Mouse (Mus musculus): ENCODE data around the gene Scarf2. TPM values are rescaled to one million over a fixed set of nuclear protein-coding genes. Genes with fewer than 3 reads are reported as not detected.

Gene Scarf2
- polyA plus RNA-seq (2014; fragmentation: Nextera tagmentation; extraction: Ambion mirVana): 17.8 and 23.3 TPM in 2 replicates

- H3K4me1 ChIP-seq (ENCODE audit: control insufficient read depth, insufficient read depth, low read length): peaks cover 27% of the 10 kb centered on the region; the same call in 1 of the 2 replicates
- WGBS: 1% methylated on average over 71 of the region's 81 CpGs
- H3K36me3 ChIP-seq (ENCODE audit: control insufficient read depth, insufficient read depth, low read length): peaks cover 7% of the 10 kb centered on the region; the same call in 1 of the 2 replicates
- ATAC-seq (ENCODE audit: insufficient number of reproducible peaks, insufficient read depth, low FRiP score, low read depth): peak; percentile 72
- H3K9ac ChIP-seq (replicated peaks; ENCODE audit: low read depth, low read length): peak within 1 kb of the TSS; percentile 79
- no peaks in the 10 kb centered on the region for H3K9me3 ChIP-seq (ENCODE audit: control insufficient read depth, low read depth, low read length)
- H3K4me3 ChIP-seq (ENCODE audit: low read depth, low read length): peak within 1 kb of the TSS; percentile 61
- peak within 1 kb of the TSS; percentile 77 for H3K4me2 ChIP-seq (replicated peaks; ENCODE audit: low read depth, low read length)
- peaks cover 17% of the 10 kb centered on the region for H3K27me3 ChIP-seq (ENCODE audit: control insufficient read depth, insufficient read depth, low read length)
- H3K27ac ChIP-seq (ENCODE audit: low read length): peak within 1 kb of the TSS; percentile 88
Measured at GRCm38 (mm10) chr16:17796971-17797811, at the start of gene Scarf2. TSS of gene Scarf2 (plus strand) at chr16:17797282.

- Histone ChIP-seq H3K4me3 (ENCODE audit: low read depth, low read length) (no peak overlapping the region), H3K27ac (ENCODE audit: low read length) (peak overlapping the region; percentile 77), H3K9me3 (ENCODE audit: control insufficient read depth, low read depth, low read length) (no peaks in the 10 kb centered on the region), H3K36me3 (ENCODE audit: control insufficient read depth, insufficient read depth, low read length) (no peaks in the 10 kb centered on the region), H3K4me2 (replicated peaks; ENCODE audit: low read depth, low read length) (no peak overlapping the region), H3K27me3 (ENCODE audit: control insufficient read depth, insufficient read depth, low read length) (no peaks in the 10 kb centered on the region), H3K9ac (replicated peaks; ENCODE audit: low read depth, low read length) (no peak overlapping the region), H3K4me1 (ENCODE audit: control insufficient read depth, insufficient read depth, low read length) (peaks cover 6% of the 10 kb centered on the region; the same call in 1 of the 2 replicates)
- 10% methylated on average over 3 of the region's 3 CpGs for WGBS
- ATAC-seq (ENCODE audit: insufficient number of reproducible peaks, insufficient read depth, low FRiP score, low read depth): peak; percentile 78; the same call in 1 of the 2 replicates
Measured at GRCm38 (mm10) chr16:17753001-17753400, 44.1 kb upstream of the Scarf2 start.

DNA sequence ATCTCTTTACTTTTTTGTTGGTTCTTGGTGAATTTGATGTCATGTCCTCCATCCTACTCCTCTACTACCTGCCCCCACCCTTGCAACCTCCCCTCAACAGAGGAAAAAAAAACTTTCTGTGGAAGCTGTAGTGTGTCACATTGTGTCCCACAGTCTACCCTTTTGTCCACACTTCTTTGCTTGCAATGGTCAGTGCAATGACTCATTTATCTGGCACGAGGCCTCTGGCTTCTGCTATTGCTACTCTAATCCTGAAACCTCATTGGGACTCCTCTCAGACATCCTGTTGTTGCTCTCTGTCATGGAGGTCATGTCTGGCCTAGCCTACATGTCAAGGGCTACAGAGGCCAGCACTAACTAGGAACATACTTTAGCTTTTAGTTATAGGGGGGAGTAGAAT lies 43.4 kb upstream of the Scarf2 start:
- no peak for ATAC-seq (ENCODE audit: insufficient number of reproducible peaks, insufficient read depth, low FRiP score, low read depth)
- Histone ChIP-seq H3K36me3 (ENCODE audit: control insufficient read depth, insufficient read depth, low read length) (no peaks in the 10 kb centered on the region), H3K4me2 (replicated peaks; ENCODE audit: low read depth, low read length) (no peak overlapping the region), H3K4me1 (ENCODE audit: control insufficient read depth, insufficient read depth, low read length) (peaks cover 6% of the 10 kb centered on the region; the same call in 1 of the 2 replicates), H3K27me3 (ENCODE audit: control insufficient read depth, insufficient read depth, low read length) (no peaks in the 10 kb centered on the region), H3K4me3 (ENCODE audit: low read depth, low read length) (no peak overlapping the region), H3K27ac (ENCODE audit: low read length) (peak overlapping the region; percentile 77; the same call in 1 of the 2 replicates), H3K9me3 (ENCODE audit: control insufficient read depth, low read depth, low read length) (no peaks in the 10 kb centered on the region), H3K9ac (replicated peaks; ENCODE audit: low read depth, low read length) (no peak overlapping the region)
- WGBS: 55% methylated on average over 1 of the region's 1 CpGs

DNA sequence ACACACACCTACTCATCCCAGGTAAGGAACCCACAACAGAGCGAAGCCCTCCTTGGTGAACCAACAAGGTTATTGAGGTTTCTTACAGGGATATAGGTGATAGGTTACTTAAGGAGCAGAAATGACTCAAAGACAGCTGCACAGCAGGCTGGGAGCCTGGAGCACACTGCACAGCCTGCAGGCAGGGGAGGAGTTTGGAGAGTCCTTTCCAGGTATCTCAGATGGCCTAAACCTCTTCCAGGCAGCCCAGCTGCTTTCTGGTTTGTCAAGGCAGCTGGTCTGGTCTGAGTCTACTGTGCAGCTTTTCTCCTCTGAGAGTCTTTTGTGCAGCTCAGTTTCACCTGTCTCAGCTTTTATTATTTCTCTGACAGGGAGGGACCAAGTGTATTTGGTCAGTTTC lies 39.3 kb upstream of the Scarf2 start:
- H3K9ac ChIP-seq (replicated peaks; ENCODE audit: low read depth, low read length): no peak overlapping the region
- no peak overlapping the region for H3K4me2 ChIP-seq (replicated peaks; ENCODE audit: low read depth, low read length)
- H3K27me3 ChIP-seq (ENCODE audit: control insufficient read depth, insufficient read depth, low read length): no peaks in the 10 kb centered on the region
- peaks cover 17% of the 10 kb centered on the region for H3K4me1 ChIP-seq (ENCODE audit: control insufficient read depth, insufficient read depth, low read length)
- no peak for ATAC-seq (ENCODE audit: insufficient number of reproducible peaks, insufficient read depth, low FRiP score, low read depth)
- H3K9me3 ChIP-seq (ENCODE audit: control insufficient read depth, low read depth, low read length): no peaks in the 10 kb centered on the region
- H3K4me3 ChIP-seq (ENCODE audit: low read depth, low read length): no peak overlapping the region
- no peaks in the 10 kb centered on the region for H3K36me3 ChIP-seq (ENCODE audit: control insufficient read depth, insufficient read depth, low read length)
- 93% methylated on average over 1 of the region's 1 CpGs for WGBS
- no peak overlapping the region for H3K27ac ChIP-seq (ENCODE audit: low read length)

GRCm38 (mm10) chr16:17758902-17759301 lies 38.2 kb upstream of the Scarf2 start:
- 46% methylated on average over 9 of the region's 9 CpGs for WGBS
- Histone ChIP-seq H3K36me3 (ENCODE audit: control insufficient read depth, insufficient read depth, low read length) (no peaks in the 10 kb centered on the region; the same call in 1 of the 2 replicates), H3K4me2 (replicated peaks; ENCODE audit: low read depth, low read length) (peak overlapping the region; percentile 80), H3K4me1 (ENCODE audit: control insufficient read depth, insufficient read depth, low read length) (peaks cover 13% of the 10 kb centered on the region), H3K9ac (replicated peaks; ENCODE audit: low read depth, low read length) (no peak overlapping the region), H3K4me3 (ENCODE audit: low read depth, low read length) (peak overlapping the region; percentile 66), H3K27me3 (ENCODE audit: control insufficient read depth, insufficient read depth, low read length) (no peaks in the 10 kb centered on the region), H3K9me3 (ENCODE audit: control insufficient read depth, low read depth, low read length) (no peaks in the 10 kb centered on the region), H3K27ac (ENCODE audit: low read length) (peak overlapping the region; percentile 64; the same call in 1 of the 2 replicates)
- ATAC-seq (ENCODE audit: insufficient number of reproducible peaks, insufficient read depth, low FRiP score, low read depth): no peak

- peak; percentile 94 for ATAC-seq (ENCODE audit: insufficient number of reproducible peaks, insufficient read depth, low FRiP score, low read depth)
- Histone ChIP-seq H3K4me3 (ENCODE audit: low read depth, low read length) (peak within 1 kb of the TSS; percentile 66), H3K36me3 (ENCODE audit: control insufficient read depth, insufficient read depth, low read length) (peaks cover 4% of the 10 kb centered on the region), H3K4me1 (ENCODE audit: control insufficient read depth, insufficient read depth, low read length) (peaks cover 17% of the 10 kb centered on the region), H3K27ac (ENCODE audit: low read length) (peak within 1 kb of the TSS; percentile 64), H3K27me3 (ENCODE audit: control insufficient read depth, insufficient read depth, low read length) (no peaks in the 10 kb centered on the region), H3K9ac (replicated peaks; ENCODE audit: low read depth, low read length) (peak within 1 kb of the TSS; percentile 82), H3K4me2 (replicated peaks; ENCODE audit: low read depth, low read length) (peak within 1 kb of the TSS; percentile 80), H3K9me3 (ENCODE audit: control insufficient read depth, low read depth, low read length) (no peaks in the 10 kb centered on the region)
- under 1% methylated on average over 28 of the region's 28 CpGs for WGBS
Measured at GRCm38 (mm10) chr16:17759344-17759773, 37.7 kb upstream of the Scarf2 start, which contains the start of gene Klhl22. TSS of gene Klhl22 (plus strand) at chr16:17759618.

DNA sequence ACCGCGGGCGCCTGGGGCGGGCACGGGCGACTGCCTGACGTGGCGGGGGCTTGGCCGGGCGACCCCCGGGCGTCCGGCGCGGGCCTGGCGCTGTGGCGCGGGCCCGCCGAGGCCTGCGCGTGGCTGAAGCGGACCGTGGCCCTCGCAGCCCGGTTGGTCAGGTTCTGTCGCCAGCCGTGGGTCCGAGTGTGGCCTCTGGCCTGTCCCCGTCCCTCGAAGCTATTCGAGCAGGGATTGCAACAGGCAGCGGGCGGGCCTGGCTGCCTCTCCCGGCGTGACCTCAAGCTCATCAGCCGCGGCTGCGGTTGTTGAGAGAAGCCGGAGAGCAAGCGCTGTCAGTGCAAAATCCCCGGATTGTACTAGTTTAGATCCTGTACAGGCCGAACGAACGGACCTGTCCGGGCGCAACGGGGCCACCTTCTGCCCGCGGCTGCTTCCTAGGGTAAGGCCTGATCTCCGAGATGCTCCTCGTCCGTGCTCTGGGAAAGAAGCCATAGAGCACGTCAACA lies 37.2 kb upstream of the Scarf2 start:
- ATAC-seq (ENCODE audit: insufficient number of reproducible peaks, insufficient read depth, low FRiP score, low read depth): peak; percentile 24
- peak overlapping the region; percentile 66 for H3K4me3 ChIP-seq (ENCODE audit: low read depth, low read length)
- H3K9me3 ChIP-seq (ENCODE audit: control insufficient read depth, low read depth, low read length): no peaks in the 10 kb centered on the region
- peaks cover 18% of the 10 kb centered on the region for H3K4me1 ChIP-seq (ENCODE audit: control insufficient read depth, insufficient read depth, low read length)
- H3K27me3 ChIP-seq (ENCODE audit: control insufficient read depth, insufficient read depth, low read length): no peaks in the 10 kb centered on the region
- peak overlapping the region; percentile 80 for H3K4me2 ChIP-seq (replicated peaks; ENCODE audit: low read depth, low read length)
- peaks cover 8% of the 10 kb centered on the region for H3K36me3 ChIP-seq (ENCODE audit: control insufficient read depth, insufficient read depth, low read length)
- H3K27ac ChIP-seq (ENCODE audit: low read length): peak overlapping the region; percentile 64
- peak overlapping the region; percentile 82 for H3K9ac ChIP-seq (replicated peaks; ENCODE audit: low read depth, low read length)
- 1% methylated on average over 54 of the region's 54 CpGs for WGBS

- Histone ChIP-seq H3K36me3 (ENCODE audit: control insufficient read depth, insufficient read depth, low read length) (peaks cover 11% of the 10 kb centered on the region), H3K4me3 (ENCODE audit: low read depth, low read length) (peak overlapping the region; percentile 66), H3K9me3 (ENCODE audit: control insufficient read depth, low read depth, low read length) (no peaks in the 10 kb centered on the region), H3K4me1 (ENCODE audit: control insufficient read depth, insufficient read depth, low read length) (peaks cover 18% of the 10 kb centered on the region), H3K27me3 (ENCODE audit: control insufficient read depth, insufficient read depth, low read length) (no peaks in the 10 kb centered on the region), H3K9ac (replicated peaks; ENCODE audit: low read depth, low read length) (no peak overlapping the region), H3K27ac (ENCODE audit: low read length) (no peak overlapping the region), H3K4me2 (replicated peaks; ENCODE audit: low read depth, low read length) (peak overlapping the region; percentile 80)
- WGBS: 40% methylated on average over 8 of the region's 8 CpGs
- no peak for ATAC-seq (ENCODE audit: insufficient number of reproducible peaks, insufficient read depth, low FRiP score, low read depth)
Measured at GRCm38 (mm10) chr16:17760657-17761056, 36.4 kb upstream of the Scarf2 start.

Measured in stomach, embryonic 14.5 days (tissue).